Mouse (Mus musculus): Measurements from ENCODE around the gene Brca1. TPM values are rescaled to one million over a fixed set of nuclear protein-coding genes. Genes with fewer than 3 reads are reported as not detected.
"Not testable (repeated sequence)": the region's sequence is repeated elsewhere in the genome, so short reads cannot be mapped to it uniquely, and the experiment has no call there.

The Brca1 gene
- polyA plus RNA-seq, 1 experiment from 2014 or later, result 20.2 TPM

- Histone ChIP-seq H3K4me3 (ENCODE audit: low read depth, low read length) (no peak overlapping the region), H3K4me1 (replicated peaks; ENCODE audit: control insufficient read depth, insufficient read depth, low read length) (no peaks in the 10 kb centered on the region), H3K27me3 (ENCODE audit: control insufficient read depth, insufficient read depth, low read length) (no peaks in the 10 kb centered on the region), H3K36me3 (ENCODE audit: control insufficient read depth, insufficient read depth, low read length) (peaks cover 2% of the 10 kb centered on the region; the same call in 1 of the 2 replicates), H3K4me2 (replicated peaks; ENCODE audit: low read depth, low read length) (no peak overlapping the region), H3K27ac (ENCODE audit: low read depth, low read length) (0 out of 2 replicates have a peak overlapping the region, but pooled peaks have one; percentile 14), H3K9me3 (ENCODE audit: control insufficient read depth, low read length) (no peaks in the 10 kb centered on the region), H3K9ac (ENCODE audit: low read depth, low read length) (no peak overlapping the region)
- ATAC-seq (ENCODE audit: low FRiP score), result no peak
- WGBS, result 49% methylated on average over 6 of the region's 6 CpGs
- no peak for DNase-seq (ENCODE audit: low spot score)
Observed at GRCm38 (mm10) chr11:101454702-101455101, 97.1 kb downstream of the Brca1 start.

GRCm38 (mm10) chr11:101452093-101452774 is 99.5 kb downstream of the Brca1 start:
- H3K4me3 ChIP-seq (ENCODE audit: low read depth, low read length), result no peak overlapping the region
- DNase-seq (ENCODE audit: low spot score) (no peak), ATAC-seq (ENCODE audit: low FRiP score) (no peak)
- no peak overlapping the region for H3K9ac ChIP-seq (ENCODE audit: low read depth, low read length)
- H3K4me1 ChIP-seq (replicated peaks; ENCODE audit: control insufficient read depth, insufficient read depth, low read length), result no peaks in the 10 kb centered on the region
- 76% methylated on average over 10 of the region's 10 CpGs for WGBS
- no peaks in the 10 kb centered on the region for H3K9me3 ChIP-seq (ENCODE audit: control insufficient read depth, low read length)
- H3K4me2 ChIP-seq (replicated peaks; ENCODE audit: low read depth, low read length), result no peak overlapping the region
- H3K27ac ChIP-seq (ENCODE audit: low read depth, low read length), result no peak overlapping the region
- no peaks in the 10 kb centered on the region for H3K36me3 ChIP-seq (ENCODE audit: control insufficient read depth, insufficient read depth, low read length)
- no peaks in the 10 kb centered on the region for H3K27me3 ChIP-seq (ENCODE audit: control insufficient read depth, insufficient read depth, low read length)

- H3K36me3 ChIP-seq (ENCODE audit: control insufficient read depth, insufficient read depth, low read length), result no peaks in the 10 kb centered on the region
- no peak for DNase-seq (ENCODE audit: low spot score)
- H3K4me1 ChIP-seq (replicated peaks; ENCODE audit: control insufficient read depth, insufficient read depth, low read length), result no peaks in the 10 kb centered on the region
- no peak overlapping the region for H3K27ac ChIP-seq (ENCODE audit: low read depth, low read length)
- H3K4me3 ChIP-seq (ENCODE audit: low read depth, low read length), result no peak overlapping the region
- no peaks in the 10 kb centered on the region for H3K27me3 ChIP-seq (ENCODE audit: control insufficient read depth, insufficient read depth, low read length)
- H3K4me2 ChIP-seq (replicated peaks; ENCODE audit: low read depth, low read length), result no peak overlapping the region
- H3K9me3 ChIP-seq (ENCODE audit: control insufficient read depth, low read length), result no peaks in the 10 kb centered on the region
- 91% methylated on average over 10 of the region's 10 CpGs for WGBS
- no peak for ATAC-seq (ENCODE audit: low FRiP score)
- H3K9ac ChIP-seq (ENCODE audit: low read depth, low read length), result no peak overlapping the region
Observed at GRCm38 (mm10) chr11:101451536-101451935, 100.2 kb downstream of the Brca1 start.

- no peak for DNase-seq (ENCODE audit: low spot score)
- WGBS, result 81% methylated on average over 3 of the region's 3 CpGs
- H3K27ac ChIP-seq (ENCODE audit: low read depth, low read length), result no peak overlapping the region
Observed at GRCm38 (mm10) chr11:101450394-101450793, 101.4 kb downstream of the Brca1 start.

GRCm38 (mm10) chr11:101449596-101449995 is 102.2 kb downstream of the Brca1 start:
- WGBS, result 92% methylated on average over 4 of the region's 4 CpGs
- H3K9ac ChIP-seq (ENCODE audit: low read depth, low read length); H3K9me3 ChIP-seq (ENCODE audit: control insufficient read depth, low read length); H3K4me1 ChIP-seq (replicated peaks; ENCODE audit: control insufficient read depth, insufficient read depth, low read length); H3K36me3 ChIP-seq (ENCODE audit: control insufficient read depth, insufficient read depth, low read length); H3K27ac ChIP-seq (ENCODE audit: low read depth, low read length); H3K4me2 ChIP-seq (replicated peaks; ENCODE audit: low read depth, low read length); DNase-seq (ENCODE audit: low spot score); H3K27me3 ChIP-seq (ENCODE audit: control insufficient read depth, insufficient read depth, low read length); ATAC-seq (ENCODE audit: low FRiP score); H3K4me3 ChIP-seq (ENCODE audit: low read depth, low read length): not testable (repeated sequence)

More at GRCm38 (mm10) chr11:101450394-101450793, 101.4 kb downstream of the Brca1 start:
- Histone ChIP-seq H3K4me1 (replicated peaks; ENCODE audit: control insufficient read depth, insufficient read depth, low read length) (no peaks in the 10 kb centered on the region), H3K9ac (ENCODE audit: low read depth, low read length) (no peak overlapping the region), H3K4me3 (ENCODE audit: low read depth, low read length) (no peak overlapping the region), H3K4me2 (replicated peaks; ENCODE audit: low read depth, low read length) (no peak overlapping the region), H3K27me3 (ENCODE audit: control insufficient read depth, insufficient read depth, low read length) (no peaks in the 10 kb centered on the region), H3K36me3 (ENCODE audit: control insufficient read depth, insufficient read depth, low read length) (no peaks in the 10 kb centered on the region), H3K9me3 (ENCODE audit: control insufficient read depth, low read length) (no peaks in the 10 kb centered on the region)
- no peak for ATAC-seq (ENCODE audit: low FRiP score)

- Histone ChIP-seq H3K27ac (ENCODE audit: low read depth, low read length) (no peak overlapping the region), H3K9ac (ENCODE audit: low read depth, low read length) (no peak overlapping the region), H3K4me2 (replicated peaks; ENCODE audit: low read depth, low read length) (no peak overlapping the region), H3K4me1 (replicated peaks; ENCODE audit: control insufficient read depth, insufficient read depth, low read length) (no peaks in the 10 kb centered on the region), H3K9me3 (ENCODE audit: control insufficient read depth, low read length) (no peaks in the 10 kb centered on the region), H3K27me3 (ENCODE audit: control insufficient read depth, insufficient read depth, low read length) (no peaks in the 10 kb centered on the region), H3K4me3 (ENCODE audit: low read depth, low read length) (no peak overlapping the region), H3K36me3 (ENCODE audit: control insufficient read depth, insufficient read depth, low read length) (0 out of 2 replicates have a peak, but pooled peaks cover 3% of the 10 kb centered on the region)
- DNase-seq (ENCODE audit: low spot score), result no peak
- no peak for ATAC-seq (ENCODE audit: low FRiP score)
- 85% methylated on average over 4 of the region's 4 CpGs for WGBS
Observed at GRCm38 (mm10) chr11:101448899-101449298, 102.9 kb downstream of the Brca1 start.

- no peak within 1 kb of the TSS for H3K9ac ChIP-seq (ENCODE audit: low read depth, low read length)
- ATAC-seq (ENCODE audit: low FRiP score), result no peak
- 0 out of 2 replicates have a peak, but pooled peaks cover 3% of the 10 kb centered on the region for H3K36me3 ChIP-seq (ENCODE audit: control insufficient read depth, insufficient read depth, low read length)
- no peak within 1 kb of the TSS for H3K4me2 ChIP-seq (replicated peaks; ENCODE audit: low read depth, low read length)
- no peaks in the 10 kb centered on the region for H3K9me3 ChIP-seq (ENCODE audit: control insufficient read depth, low read length)
- DNase-seq (ENCODE audit: low spot score), result no peak
- no peaks in the 10 kb centered on the region for H3K4me1 ChIP-seq (replicated peaks; ENCODE audit: control insufficient read depth, insufficient read depth, low read length)
- no peaks in the 10 kb centered on the region for H3K27me3 ChIP-seq (ENCODE audit: control insufficient read depth, insufficient read depth, low read length)
- 40% methylated on average over 10 of the region's 10 CpGs for WGBS
- no peak within 1 kb of the TSS for H3K4me3 ChIP-seq (ENCODE audit: low read depth, low read length)
- no peak within 1 kb of the TSS for H3K27ac ChIP-seq (ENCODE audit: low read depth, low read length)
Observed at GRCm38 (mm10) chr11:101448274-101448746, 103.4 kb downstream of the Brca1 start, which contains the start of gene Ifi35. Gene Ifi35 (plus strand): TSS chr11:101448407.

GRCm38 (mm10) chr11:101447786-101448185 is 104.0 kb downstream of the Brca1 start:
- no peaks in the 10 kb centered on the region for H3K4me1 ChIP-seq (replicated peaks; ENCODE audit: control insufficient read depth, insufficient read depth, low read length)
- ATAC-seq (ENCODE audit: low FRiP score) (no peak), DNase-seq (ENCODE audit: low spot score) (no peak)
- 87% methylated on average over 5 of the region's 5 CpGs for WGBS
- 0 out of 2 replicates have a peak, but pooled peaks cover 3% of the 10 kb centered on the region for H3K36me3 ChIP-seq (ENCODE audit: control insufficient read depth, insufficient read depth, low read length)
- H3K4me3 ChIP-seq (ENCODE audit: low read depth, low read length), result no peak overlapping the region
- H3K9ac ChIP-seq (ENCODE audit: low read depth, low read length), result no peak overlapping the region
- no peak overlapping the region for H3K4me2 ChIP-seq (replicated peaks; ENCODE audit: low read depth, low read length)
- H3K27ac ChIP-seq (ENCODE audit: low read depth, low read length), result no peak overlapping the region
- H3K27me3 ChIP-seq (ENCODE audit: control insufficient read depth, insufficient read depth, low read length), result no peaks in the 10 kb centered on the region
- H3K9me3 ChIP-seq (ENCODE audit: control insufficient read depth, low read length), result no peaks in the 10 kb centered on the region

GRCm38 (mm10) chr11:101446860-101447259 is 104.9 kb downstream of the Brca1 start:
- not testable (repeated sequence) for H3K27ac ChIP-seq (ENCODE audit: low read depth, low read length); H3K27me3 ChIP-seq (ENCODE audit: control insufficient read depth, insufficient read depth, low read length); H3K36me3 ChIP-seq (ENCODE audit: control insufficient read depth, insufficient read depth, low read length); ATAC-seq (ENCODE audit: low FRiP score); DNase-seq (ENCODE audit: low spot score); H3K9me3 ChIP-seq (ENCODE audit: control insufficient read depth, low read length); H3K9ac ChIP-seq (ENCODE audit: low read depth, low read length); H3K4me3 ChIP-seq (ENCODE audit: low read depth, low read length); H3K4me2 ChIP-seq (replicated peaks; ENCODE audit: low read depth, low read length); H3K4me1 ChIP-seq (replicated peaks; ENCODE audit: control insufficient read depth, insufficient read depth, low read length)
- 93% methylated on average over 8 of the region's 8 CpGs for whole genome bisulfite sequencing
